Mouse (Mus musculus): Measurements from ENCODE around the gene Fstl3.

Fstl3 gene

GRCm38 (mm10) chr10:79790861-79791260 lies 13.8 kb downstream of the Fstl3 start, which contains the start of gene Prss57:
Gene Prss57 (minus strand): TSS chr10:79790961.
- no peak for DNase-seq

- DNase-seq, result no peak
Measured at GRCm38 (mm10) chr10:79792339-79793040, 15.4 kb downstream of the Fstl3 start.

GRCm38 (mm10) chr10:79793051-79793737 lies 16.1 kb downstream of the Fstl3 start, which contains the start of gene Palm:
Gene Palm (plus strand): TSS chr10:79793572.
- peak; percentile 84 for DNase-seq

- peak; percentile 61 for DNase-seq
Measured at GRCm38 (mm10) chr10:79793738-79794490, 16.8 kb downstream of the Fstl3 start.

- DNase-seq, result peak; percentile 39
Measured at GRCm38 (mm10) chr10:79794491-79794931, 17.4 kb downstream of the Fstl3 start.

GRCm38 (mm10) chr10:79795905-79796304 lies 18.8 kb downstream of the Fstl3 start:
- no peak for DNase-seq

- DNase-seq, result no peak
Measured at GRCm38 (mm10) chr10:79797326-79797725, 20.3 kb downstream of the Fstl3 start.

- no peak for DNase-seq
Measured at GRCm38 (mm10) chr10:79798289-79798928, 21.3 kb downstream of the Fstl3 start.

GRCm38 (mm10) chr10:79800508-79800907 lies 23.4 kb downstream of the Fstl3 start:
- no peak for DNase-seq

GRCm38 (mm10) chr10:79801837-79802236 lies 24.8 kb downstream of the Fstl3 start:
- no peak for DNase-seq

GRCm38 (mm10) chr10:79802331-79802971 lies 25.4 kb downstream of the Fstl3 start:
- peak; percentile 47 for DNase-seq

- DNase-seq, result peak; percentile 94
Measured at GRCm38 (mm10) chr10:79803716-79804323, 26.7 kb downstream of the Fstl3 start.

- no peak for DNase-seq
Measured at GRCm38 (mm10) chr10:79805636-79806035, 28.6 kb downstream of the Fstl3 start.

- DNase-seq, result no peak
Measured at GRCm38 (mm10) chr10:79806331-79806730, 29.3 kb downstream of the Fstl3 start.

GRCm38 (mm10) chr10:79806972-79807371 lies 29.9 kb downstream of the Fstl3 start:
- no peak for DNase-seq

GRCm38 (mm10) chr10:79807826-79808225 lies 30.8 kb downstream of the Fstl3 start:
- no peak for DNase-seq

GRCm38 (mm10) chr10:79808728-79809127 lies 31.7 kb downstream of the Fstl3 start:
- DNase-seq, result no peak

- peak; percentile 83 for DNase-seq
Measured at GRCm38 (mm10) chr10:79811736-79812637, 34.9 kb downstream of the Fstl3 start.

GRCm38 (mm10) chr10:79814271-79814842 lies 37.3 kb downstream of the Fstl3 start:
- DNase-seq, result no peak
